Mouse (Mus musculus) gonadal fat pad, adult 2 months (tissue): ENCODE measurements around the gene Slc25a44. TPM values are rescaled to one million over a fixed set of nuclear protein-coding genes. Genes with fewer than 3 reads are reported as not detected.
"Not testable (repeated sequence)": the region's sequence is repeated elsewhere in the genome, so short reads cannot be mapped to it uniquely, and the experiment has no call there.

Source experiments
- DNase-seq: peaks from one replicate; pipeline ENCODE4 v3.0.0-alpha.2; 2012; ENCODE audit warnings: low read depth
- polyA plus RNA-seq: library from polyadenylated mRNA; depleted of rRNA; stranded (reverse); fragments of >200 nt; gene quantifications from 2 replicates; pipeline ENCODE4 v1.2.3, GENCODE M21; 2012

The Slc25a44 gene
- polyA plus RNA-seq, 1 experiment, result 45.0 TPM

DNA sequence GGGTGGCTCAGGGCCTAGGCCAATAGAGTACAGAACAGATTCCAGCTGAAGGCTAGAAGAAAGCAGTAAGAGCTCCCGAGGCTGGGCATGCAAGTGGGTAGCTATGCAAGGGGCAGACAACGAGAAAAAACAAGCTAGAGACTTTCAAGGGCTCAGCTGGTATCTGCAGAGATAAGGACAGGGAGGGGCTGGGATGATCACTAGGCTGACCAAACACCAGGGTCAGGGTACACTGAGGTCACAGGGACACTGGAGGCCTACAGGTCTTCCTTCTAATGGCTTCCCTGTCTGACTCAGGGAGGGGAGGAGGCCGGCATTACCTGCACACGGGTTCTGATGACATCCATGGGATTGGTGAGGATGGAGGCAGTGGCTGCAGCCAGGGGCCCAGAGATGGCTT is 9.3 kb downstream of the Slc25a44 start:
- no peak for DNase-seq

- no peak for DNase-seq
Observed at GRCm38 (mm10) chr3:88412636-88413035, 12.3 kb downstream of the Slc25a44 start.

DNA sequence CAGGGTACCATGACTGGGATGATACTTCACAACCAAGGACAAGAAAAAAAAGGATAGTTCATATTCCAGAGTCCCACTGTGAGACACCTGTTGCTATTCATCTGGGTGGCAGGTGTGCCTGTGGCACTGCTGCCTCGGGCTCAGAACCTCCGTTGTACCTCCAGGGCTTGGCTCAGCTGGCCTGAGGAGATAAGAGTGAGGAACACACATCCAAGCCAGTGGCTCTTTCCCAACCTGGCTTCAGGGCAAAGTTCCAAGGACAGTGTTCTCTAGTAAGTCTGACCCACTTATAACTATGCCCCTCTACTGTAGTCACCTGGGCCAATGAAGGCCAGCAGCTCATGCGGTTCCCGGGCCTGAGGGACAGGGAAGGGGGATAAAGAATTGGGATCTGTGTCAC is 13.3 kb downstream of the Slc25a44 start:
- DNase-seq, result no peak

- no peak for DNase-seq
Observed at GRCm38 (mm10) chr3:88410645-88411031, 14.3 kb downstream of the Slc25a44 start.

DNA sequence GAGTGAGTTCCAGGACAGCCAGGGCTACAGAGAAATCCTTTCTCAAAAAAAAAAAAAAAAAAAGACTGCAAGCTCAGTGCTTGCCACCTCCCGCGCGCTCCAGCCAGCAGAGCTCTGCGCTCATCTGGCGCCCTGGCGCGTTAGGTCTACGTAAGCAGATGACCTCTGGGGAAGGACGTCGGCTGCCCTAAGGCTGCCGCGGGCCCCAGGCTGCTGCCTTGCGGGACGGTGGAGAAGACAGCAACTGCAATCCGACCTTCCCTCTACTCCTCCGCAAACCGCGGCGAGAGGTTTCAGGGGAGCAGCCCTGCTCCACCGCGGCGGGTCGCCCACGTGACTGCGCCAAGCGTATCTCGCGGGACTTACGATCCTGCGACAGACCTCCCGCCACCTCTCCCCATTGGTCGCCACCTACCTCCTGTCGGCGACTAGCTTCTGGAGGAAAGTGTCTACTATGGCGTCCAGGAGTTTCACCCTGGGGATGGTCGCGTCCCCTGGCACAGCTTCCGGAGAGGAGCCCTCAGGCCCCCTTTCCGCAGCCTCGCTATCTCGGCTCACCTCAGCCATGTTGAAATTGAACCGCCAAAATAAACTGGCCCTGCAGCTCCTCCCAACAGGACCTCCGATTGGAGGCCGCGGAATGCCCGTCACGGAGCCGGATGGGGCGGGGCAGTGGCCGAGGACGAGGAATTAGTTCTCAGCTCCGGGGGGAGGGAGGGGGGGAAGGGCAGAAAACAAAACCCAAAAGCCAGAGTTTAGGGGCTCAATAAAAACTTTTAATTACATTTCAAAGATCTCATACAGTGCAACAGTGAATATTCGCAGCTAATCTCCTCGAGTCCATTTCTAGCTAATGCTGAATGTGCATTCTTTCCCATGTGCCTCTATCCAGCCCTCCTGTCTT is 14.9 kb downstream of the Slc25a44 start, which contains the start of gene Pmf1:
Gene Pmf1 (minus strand): TSS at position 591 of the 904 bp plus-strand sequence.
- no peak for DNase-seq

GRCm38 (mm10) chr3:88408953-88409352 is 16.0 kb downstream of the Slc25a44 start:
- no peak for DNase-seq

DNA sequence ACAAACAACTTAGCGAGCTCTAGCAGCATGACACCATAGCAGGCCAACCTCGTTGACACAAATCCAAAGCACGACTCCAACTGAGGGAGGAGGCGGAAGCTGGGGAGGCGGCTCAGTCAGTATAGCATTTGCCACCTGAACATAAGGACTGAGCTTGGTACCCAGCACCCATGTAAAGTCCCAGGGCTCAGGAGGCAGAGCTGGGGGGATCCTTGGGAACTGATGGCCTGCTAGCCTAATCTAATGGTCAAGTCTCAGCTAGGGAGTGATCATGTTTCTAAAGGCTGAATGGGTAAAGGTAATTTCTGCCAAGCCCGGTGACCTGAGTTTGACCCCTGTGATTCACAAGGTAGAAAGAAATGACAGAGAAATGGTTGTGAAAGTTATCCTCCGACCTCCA is 17.4 kb downstream of the Slc25a44 start:
- DNase-seq, result no peak

DNA sequence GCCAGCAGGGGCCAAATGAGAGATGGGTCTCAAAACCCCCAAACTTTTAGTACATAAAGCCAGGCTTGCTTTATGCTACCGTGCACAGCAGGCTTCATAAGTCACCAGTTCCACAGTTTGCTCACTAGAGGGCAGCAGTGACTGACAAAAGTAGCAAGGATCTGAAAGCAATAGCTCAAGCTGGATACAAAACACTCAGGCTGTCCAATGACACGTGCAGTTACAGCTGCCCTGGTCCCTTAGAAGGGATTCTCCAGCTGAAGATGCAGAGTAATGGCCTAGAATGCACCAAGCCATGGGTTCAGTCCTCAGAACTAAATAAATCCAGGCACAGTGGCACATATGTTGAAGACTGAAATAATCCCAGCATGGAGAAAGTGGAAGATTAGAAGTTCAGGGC is 17.8 kb downstream of the Slc25a44 start:
- DNase-seq, result no peak

DNA sequence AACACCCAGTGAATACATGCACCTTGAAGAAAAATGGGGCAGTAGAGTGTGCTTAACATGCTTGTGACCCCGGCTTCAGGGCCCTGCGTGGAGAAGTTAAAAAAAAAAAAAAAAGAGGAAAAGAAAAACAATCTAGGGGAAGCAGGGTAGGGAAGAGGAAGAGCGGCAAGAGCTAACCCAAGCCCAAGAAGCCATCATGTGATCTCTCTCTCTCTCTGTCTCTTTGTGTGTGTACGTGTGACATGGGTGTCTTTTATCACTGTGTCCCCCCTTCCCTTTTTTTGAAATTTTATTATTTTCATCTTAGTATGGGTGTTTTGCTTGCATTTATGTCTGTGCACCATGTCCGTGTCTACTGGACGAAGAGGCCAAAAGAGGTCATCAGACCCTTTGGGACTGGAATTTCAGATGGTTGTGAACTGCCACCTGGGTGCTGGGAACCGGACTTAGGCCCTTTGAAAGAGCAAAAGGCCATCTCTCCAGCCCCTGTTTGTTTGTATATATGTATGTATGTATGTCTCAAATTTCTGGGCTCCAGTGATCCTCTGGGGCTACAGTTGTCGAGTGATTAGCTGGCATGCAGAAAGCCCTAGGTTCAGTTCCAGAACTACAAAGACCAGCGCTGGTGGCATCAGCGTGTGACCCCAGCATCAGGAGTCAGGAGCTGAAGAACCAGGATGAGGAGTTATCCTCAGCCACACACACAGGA is 21.3 kb downstream of the Slc25a44 start:
- no peak for DNase-seq

GRCm38 (mm10) chr3:88398666-88399065 is 26.3 kb downstream of the Slc25a44 start:
- no peak for DNase-seq

GRCm38 (mm10) chr3:88395742-88396141 is 29.2 kb downstream of the Slc25a44 start:
- DNase-seq, result no peak

GRCm38 (mm10) chr3:88395288-88395687 is 29.7 kb downstream of the Slc25a44 start:
- no peak for DNase-seq

GRCm38 (mm10) chr3:88393776-88394375 is 31.1 kb downstream of the Slc25a44 start:
- no peak for DNase-seq

DNA sequence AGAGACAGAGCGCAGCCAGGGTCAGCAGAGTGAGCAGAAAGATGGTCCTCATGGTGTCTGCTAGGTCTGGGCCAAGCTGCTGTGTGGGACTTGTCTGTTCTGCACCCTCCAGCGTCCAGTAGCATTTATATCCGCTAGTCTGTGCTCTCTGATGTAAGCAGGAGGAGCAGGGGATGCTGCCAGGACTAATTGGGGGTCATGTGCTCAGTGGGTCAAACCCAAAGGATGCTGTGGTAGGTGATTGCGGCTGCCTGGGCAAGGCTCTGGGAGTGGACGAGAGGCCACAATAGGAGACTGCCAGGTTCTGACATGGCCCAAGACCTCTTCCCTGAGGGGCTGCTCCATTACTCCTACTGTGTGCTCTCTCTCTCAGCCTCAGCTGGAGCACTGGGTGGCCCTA is 40.6 kb downstream of the Slc25a44 start, which contains the start of gene Bglap:
Gene Bglap (minus strand): TSS at position 101 of the 400 bp plus-strand sequence.
- no peak for DNase-seq

GRCm38 (mm10) chr3:88382383-88382782 is 42.6 kb downstream of the Slc25a44 start:
- DNase-seq, result not testable (repeated sequence)

DNA sequence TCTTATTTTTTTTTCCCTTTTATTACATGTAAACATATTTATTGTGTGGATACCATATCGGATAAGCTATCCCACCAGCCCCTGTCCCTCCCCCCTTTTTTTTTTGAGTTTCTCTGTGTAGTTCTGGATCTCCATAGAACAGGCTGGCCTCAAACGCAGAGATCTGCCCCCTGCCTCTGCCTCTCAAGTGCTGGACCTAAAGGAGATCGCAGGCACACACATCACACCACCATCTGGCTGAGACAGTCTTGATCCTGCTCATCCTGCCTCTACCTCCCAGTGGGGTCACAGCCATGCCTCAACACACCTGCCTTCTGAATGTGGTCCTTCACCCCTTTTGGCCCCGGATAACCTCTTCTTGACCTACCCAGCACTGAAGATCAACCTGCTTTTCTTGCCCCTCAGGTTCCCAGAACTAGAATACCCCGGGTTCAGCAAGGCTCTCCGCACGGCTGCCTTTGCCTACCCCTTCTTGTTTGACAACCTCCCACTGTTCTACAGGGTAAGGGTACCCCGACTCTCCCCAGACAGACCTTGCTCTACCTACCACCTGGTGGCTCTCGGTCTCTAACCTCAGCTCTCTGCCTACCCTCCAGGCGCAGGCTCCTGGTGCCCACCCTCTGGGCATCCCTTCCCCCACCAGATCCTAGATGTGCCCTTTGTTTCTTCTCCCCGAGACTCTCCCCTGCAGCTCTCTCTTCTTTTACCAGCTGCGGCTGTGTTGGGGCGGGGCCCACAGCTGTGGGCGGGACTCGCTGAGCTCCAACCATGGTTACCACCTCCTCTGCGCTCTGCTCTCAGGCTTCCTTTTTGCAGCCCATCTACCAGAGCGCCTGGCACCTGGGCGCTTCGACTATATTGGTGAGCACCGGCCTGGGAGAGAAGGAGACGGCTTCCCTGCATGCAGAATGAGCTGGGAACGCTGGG is 43.3 kb downstream of the Slc25a44 start:
- not testable (repeated sequence) for DNase-seq

- not testable (repeated sequence) for DNase-seq
Observed at GRCm38 (mm10) chr3:88378599-88378998, 46.3 kb downstream of the Slc25a44 start, which contains the start of gene Bglap2. TSS of gene Bglap2 (minus strand) at chr3:88378699.

GRCm38 (mm10) chr3:88376644-88377043 is 48.3 kb downstream of the Slc25a44 start:
- DNase-seq, result not testable (repeated sequence)

DNA sequence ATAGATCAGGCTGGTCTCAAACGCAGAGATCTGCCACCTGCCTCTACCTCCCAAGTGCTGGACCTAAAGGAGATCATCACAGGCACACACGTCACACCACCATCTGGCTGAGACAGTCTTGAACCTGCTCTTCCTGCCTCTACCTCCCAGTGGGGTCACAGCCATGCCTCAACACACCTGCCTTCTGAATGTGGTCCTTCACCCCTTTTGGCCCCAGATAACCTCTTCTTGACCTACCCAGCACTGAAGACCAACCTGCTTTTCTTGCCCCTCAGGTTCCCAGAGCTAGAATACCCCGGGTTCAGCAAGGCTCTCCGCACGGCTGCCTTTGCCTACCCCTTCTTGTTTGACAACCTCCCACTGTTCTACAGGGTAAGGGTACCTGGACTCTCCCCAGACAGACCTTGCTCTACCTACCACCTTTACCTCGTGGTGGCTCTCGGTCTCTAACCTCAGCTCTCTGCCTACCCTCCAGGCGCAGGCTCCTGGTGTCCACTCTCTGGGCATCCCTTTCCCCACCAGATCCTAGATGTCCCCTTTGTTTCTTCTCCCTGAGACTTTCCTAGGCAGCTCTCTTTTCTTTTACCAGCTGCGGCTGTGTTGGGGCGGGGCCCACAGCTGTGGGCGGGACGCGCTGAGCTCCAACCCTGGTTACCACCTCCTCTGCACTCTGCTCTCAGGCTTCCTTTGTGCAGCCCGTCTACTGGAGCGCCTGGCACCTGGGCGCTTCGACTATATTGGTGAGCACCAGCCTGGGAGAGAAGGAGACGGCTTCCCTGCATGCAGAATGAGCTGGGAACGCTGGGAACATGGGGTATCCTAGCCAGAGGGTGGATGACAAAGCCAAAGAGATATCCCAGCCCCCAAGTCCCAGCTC is 49.0 kb downstream of the Slc25a44 start:
- DNase-seq, result not testable (repeated sequence)

- DNase-seq, result not testable (repeated sequence)
Observed at GRCm38 (mm10) chr3:88372643-88373042, 52.3 kb downstream of the Slc25a44 start, which contains the start of gene Bglap3. TSS of gene Bglap3 (minus strand) at chr3:88372743.
